Mouse (Mus musculus) monocyte, adult 5-6 weeks (primary cell): Measurements from ENCODE around the gene Tmco4. TPM values are rescaled to one million over a fixed set of nuclear protein-coding genes. Genes with fewer than 3 reads are reported as not detected.

ENCODE experiments used
- ATAC-seq: fragments of 153-309, 156-312 bp; replicated peaks from 2 replicates; pipeline ENCODE4 v1.8.0; 2017; ENCODE audit warnings: mild to moderate bottlenecking; ENCODE audit not compliant: low TSS enrichment, insufficient number of reproducible peaks, severe bottlenecking, poor library complexity, low FRiP score
- total RNA-seq: library from RNA; stranded (forward); fragments of 200-1000, 200-491, 200-594 nt; gene quantifications from 3 replicates; pipeline ENCODE4 v1.2.3, GENCODE M21; 2017

Tmco4 gene
- total RNA-seq, 1 experiment from 2014 or later, result 16.7 TPM

GRCm38 (mm10) chr4:139007981-139008536 is 35.4 kb downstream of the Tmco4 start:
- ATAC-seq, result no peak

- ATAC-seq, result no peak
These were observed 38.6 kb downstream of the Tmco4 start for GRCm38 (mm10) chr4:139011201-139011702.

- ATAC-seq, result no peak
These were observed 40.6 kb downstream of the Tmco4 start for GRCm38 (mm10) chr4:139013281-139013680.

GRCm38 (mm10) chr4:139014793-139015192 is 42.1 kb downstream of the Tmco4 start:
- ATAC-seq, result no peak

GRCm38 (mm10) chr4:139018388-139018787 is 45.7 kb downstream of the Tmco4 start:
- no peak for ATAC-seq

GRCm38 (mm10) chr4:139018976-139019375 is 46.3 kb downstream of the Tmco4 start:
- ATAC-seq, result no peak

- ATAC-seq, result no peak
These were observed 46.7 kb downstream of the Tmco4 start for GRCm38 (mm10) chr4:139019413-139019812.

- ATAC-seq, result no peak
These were observed 47.7 kb downstream of the Tmco4 start for GRCm38 (mm10) chr4:139020385-139020784.

- ATAC-seq, result no peak
These were observed 51.7 kb downstream of the Tmco4 start for GRCm38 (mm10) chr4:139024379-139024778.

- ATAC-seq, result no peak
These were observed 58.0 kb downstream of the Tmco4 start for GRCm38 (mm10) chr4:139030675-139031074.

- no peak for ATAC-seq
These were observed 59.8 kb downstream of the Tmco4 start for GRCm38 (mm10) chr4:139032521-139032920.

GRCm38 (mm10) chr4:139033263-139034009 is 60.7 kb downstream of the Tmco4 start:
- no peak for ATAC-seq

GRCm38 (mm10) chr4:139034010-139034367 is 61.3 kb downstream of the Tmco4 start:
- ATAC-seq, result no peak

- ATAC-seq, result no peak
These were observed 61.9 kb downstream of the Tmco4 start for GRCm38 (mm10) chr4:139034540-139034939.

- ATAC-seq, result no peak
These were observed 62.3 kb downstream of the Tmco4 start for GRCm38 (mm10) chr4:139034942-139035341.

GRCm38 (mm10) chr4:139035799-139036198 is 63.1 kb downstream of the Tmco4 start:
- no peak for ATAC-seq

- ATAC-seq, result no peak
These were observed 65.3 kb downstream of the Tmco4 start for GRCm38 (mm10) chr4:139037795-139038607.

- ATAC-seq, result no peak
These were observed 67.6 kb downstream of the Tmco4 start for GRCm38 (mm10) chr4:139040084-139040839.

GRCm38 (mm10) chr4:139042611-139043010 is 69.9 kb downstream of the Tmco4 start:
- no peak for ATAC-seq
